Mouse (Mus musculus): ENCODE results near the gene Lce3f. TPM values are rescaled to one million over a fixed set of nuclear protein-coding genes. Genes with fewer than 3 reads are reported as not detected.

Gene Lce3f
- polyA plus RNA-seq, 1 experiment from 2014 or later: not detected

DNA sequence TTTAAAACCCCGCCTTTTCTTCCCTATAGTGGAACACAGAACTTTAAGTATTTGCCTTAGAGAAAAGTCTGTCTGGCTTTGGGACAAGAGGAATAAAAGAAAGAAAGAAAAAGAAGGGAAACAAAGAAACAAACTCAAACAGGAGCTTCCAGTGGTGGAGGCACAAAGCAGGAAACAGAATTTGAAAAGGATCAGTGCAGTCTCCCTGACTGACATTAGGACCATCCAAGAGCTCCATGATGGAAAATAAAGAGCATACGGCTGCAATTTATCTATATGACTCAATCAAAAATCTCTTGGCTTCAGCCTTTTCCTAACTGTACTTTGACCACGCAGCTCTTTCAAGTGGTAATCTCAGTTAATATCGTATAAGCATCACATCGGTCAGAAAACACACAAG lies 22.8 kb downstream of the Lce3f start:
- H3K9ac ChIP-seq (ENCODE audit: low read length): peak overlapping the region; percentile 57
- no peaks in the 10 kb centered on the region for H3K9me3 ChIP-seq (ENCODE audit: control insufficient read depth, low read length)
- H3K27ac ChIP-seq (ENCODE audit: low read depth, low read length): no peak overlapping the region
- no peak for DNase-seq (ENCODE audit: low spot score)
- H3K4me1 ChIP-seq (replicated peaks; ENCODE audit: control insufficient read depth, insufficient read depth, low read length): peaks cover 2% of the 10 kb centered on the region; the same call in 1 of the 2 replicates
- no peaks in the 10 kb centered on the region for H3K27me3 ChIP-seq (ENCODE audit: control insufficient read depth, insufficient read depth, low read length)
- H3K4me2 ChIP-seq (ENCODE audit: low read depth, low read length, severe bottlenecking): peak overlapping the region; percentile 58
- WGBS: 24% methylated on average over 5 of the region's 5 CpGs
- peak overlapping the region; percentile 39 for H3K4me3 ChIP-seq (ENCODE audit: low read depth, low read length)
- H3K36me3 ChIP-seq (ENCODE audit: control insufficient read depth, insufficient read depth, low read length): no peaks in the 10 kb centered on the region
- 0 out of 2 replicates have a peak, but pooled peaks have one; percentile 39 for ATAC-seq (replicated peaks; ENCODE audit: low FRiP score)

- H3K36me3 ChIP-seq (ENCODE audit: control insufficient read depth, insufficient read depth, low read length): no peaks in the 10 kb centered on the region
- ATAC-seq (replicated peaks; ENCODE audit: low FRiP score) (no peak), DNase-seq (ENCODE audit: low spot score) (no peak)
- H3K4me1 ChIP-seq (replicated peaks; ENCODE audit: control insufficient read depth, insufficient read depth, low read length): peaks cover 2% of the 10 kb centered on the region; the same call in 1 of the 2 replicates
- H3K27ac ChIP-seq (ENCODE audit: low read depth, low read length): no peak within 1 kb of the TSS
- peak within 1 kb of the TSS; percentile 58 for H3K4me2 ChIP-seq (ENCODE audit: low read depth, low read length, severe bottlenecking)
- H3K4me3 ChIP-seq (ENCODE audit: low read depth, low read length): peak within 1 kb of the TSS; percentile 39
- peak within 1 kb of the TSS; percentile 57 for H3K9ac ChIP-seq (ENCODE audit: low read length)
- no peaks in the 10 kb centered on the region for H3K27me3 ChIP-seq (ENCODE audit: control insufficient read depth, insufficient read depth, low read length)
- no peaks in the 10 kb centered on the region for H3K9me3 ChIP-seq (ENCODE audit: control insufficient read depth, low read length)
- 57% methylated on average over 3 of the region's 4 CpGs for WGBS
These were observed 23.6 kb downstream of the Lce3f start, which contains the start of gene Crct1 for GRCm38 (mm10) chr3:93015460-93016104. Gene Crct1, minus strand, starts transcription at chr3:93015687.

DNA sequence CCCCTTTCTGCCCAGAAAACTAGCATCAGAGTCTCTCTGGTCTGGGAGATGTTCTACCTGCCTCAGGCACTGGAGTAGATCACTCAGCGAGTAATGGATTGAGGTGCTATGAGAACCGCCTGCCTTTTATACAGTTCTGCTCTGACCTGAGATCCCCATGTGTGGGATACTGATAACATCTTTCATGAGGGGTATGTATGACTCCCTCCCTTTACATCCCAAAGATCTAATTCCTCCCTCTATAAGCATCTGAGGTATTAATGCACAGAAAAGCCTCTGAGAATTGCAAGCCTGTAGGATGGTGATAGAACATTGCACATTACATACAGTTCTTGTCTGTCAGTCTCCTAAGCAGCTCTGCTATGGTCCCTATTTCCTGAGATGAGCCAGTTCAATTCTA lies 26.9 kb downstream of the Lce3f start, which contains the start of gene Lce1m:
Lce1m (minus strand) TSS at position 101 of the 400 bp plus-strand sequence.
- DNase-seq (ENCODE audit: low spot score): no peak

GRCm38 (mm10) chr3:93021171-93021570 lies 29.1 kb downstream of the Lce3f start:
- no peaks in the 10 kb centered on the region for H3K27me3 ChIP-seq (ENCODE audit: control insufficient read depth, insufficient read depth, low read length)
- H3K4me3 ChIP-seq (ENCODE audit: low read depth, low read length): no peak overlapping the region
- ATAC-seq (replicated peaks; ENCODE audit: low FRiP score): no peak
- H3K36me3 ChIP-seq (ENCODE audit: control insufficient read depth, insufficient read depth, low read length): no peaks in the 10 kb centered on the region
- no peak overlapping the region for H3K9ac ChIP-seq (ENCODE audit: low read length)
- no peak overlapping the region for H3K27ac ChIP-seq (ENCODE audit: low read depth, low read length)
- 98% methylated on average over 1 of the region's 1 CpGs for WGBS
- no peak overlapping the region for H3K4me2 ChIP-seq (ENCODE audit: low read depth, low read length, severe bottlenecking)
- no peaks in the 10 kb centered on the region for H3K4me1 ChIP-seq (replicated peaks; ENCODE audit: control insufficient read depth, insufficient read depth, low read length)
- H3K9me3 ChIP-seq (ENCODE audit: control insufficient read depth, low read length): no peaks in the 10 kb centered on the region
- DNase-seq (ENCODE audit: low spot score): no peak

More for the DNA sequence above, 26.9 kb downstream of the Lce3f start, which contains the start of gene Lce1m:
- Histone ChIP-seq H3K27ac (ENCODE audit: low read depth, low read length) (no peak within 1 kb of the TSS), H3K9me3 (ENCODE audit: control insufficient read depth, low read length) (no peaks in the 10 kb centered on the region), H3K4me3 (ENCODE audit: low read depth, low read length) (no peak within 1 kb of the TSS), H3K27me3 (ENCODE audit: control insufficient read depth, insufficient read depth, low read length) (no peaks in the 10 kb centered on the region), H3K36me3 (ENCODE audit: control insufficient read depth, insufficient read depth, low read length) (no peaks in the 10 kb centered on the region), H3K4me1 (replicated peaks; ENCODE audit: control insufficient read depth, insufficient read depth, low read length) (peaks cover 2% of the 10 kb centered on the region; the same call in 1 of the 2 replicates), H3K9ac (ENCODE audit: low read length) (no peak within 1 kb of the TSS), H3K4me2 (ENCODE audit: low read depth, low read length, severe bottlenecking) (no peak within 1 kb of the TSS)
- 96% methylated on average over 2 of the region's 2 CpGs for WGBS
- no peak for ATAC-seq (replicated peaks; ENCODE audit: low FRiP score)

DNA sequence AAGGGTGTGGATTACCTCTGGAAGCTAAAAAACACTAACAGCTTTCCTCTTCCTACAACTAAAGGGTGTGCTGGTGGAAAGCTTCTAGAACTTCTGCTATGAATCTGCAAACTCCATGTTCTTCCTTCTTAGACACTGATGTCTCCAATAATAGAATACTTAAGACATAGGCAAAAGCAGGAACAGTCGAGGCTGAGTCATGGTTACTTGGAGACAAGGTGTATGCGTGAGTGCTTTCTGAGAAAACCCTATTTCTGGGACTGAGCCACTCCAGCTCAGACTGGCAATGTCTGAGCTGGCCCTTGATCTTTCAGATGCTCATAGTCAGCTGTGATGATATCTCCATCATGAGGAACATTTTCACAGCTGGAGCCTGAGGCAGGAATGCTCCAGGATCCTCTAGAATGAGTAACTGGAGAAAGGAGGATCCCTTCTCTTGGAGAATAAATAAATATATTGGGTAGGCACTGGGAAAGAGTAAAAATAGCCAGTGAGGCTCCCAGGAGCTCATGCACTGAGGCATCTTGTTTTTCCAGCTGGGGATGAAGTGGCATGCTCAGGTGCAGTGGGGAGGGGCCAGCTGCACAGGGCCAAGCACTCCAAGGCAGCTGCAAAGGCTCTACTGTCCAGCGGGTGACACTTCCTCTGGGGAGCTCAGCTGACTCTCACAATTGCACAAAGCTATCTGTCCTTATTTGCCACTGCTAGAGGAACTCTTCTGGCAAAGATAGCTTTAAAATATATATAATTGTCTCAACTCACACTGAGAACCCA lies 31.6 kb downstream of the Lce3f start:
- WGBS: 83% methylated on average over 3 of the region's 3 CpGs
- no peaks in the 10 kb centered on the region for H3K36me3 ChIP-seq (ENCODE audit: control insufficient read depth, insufficient read depth, low read length)
- no peak for ATAC-seq (replicated peaks; ENCODE audit: low FRiP score)

GRCm38 (mm10) chr3:93025486-93025885 lies 33.5 kb downstream of the Lce3f start:
- no peak for DNase-seq (ENCODE audit: low spot score)
- H3K9me3 ChIP-seq (ENCODE audit: control insufficient read depth, low read length): no peaks in the 10 kb centered on the region
- H3K4me1 ChIP-seq (replicated peaks; ENCODE audit: control insufficient read depth, insufficient read depth, low read length): no peaks in the 10 kb centered on the region
- H3K27me3 ChIP-seq (ENCODE audit: control insufficient read depth, insufficient read depth, low read length): no peaks in the 10 kb centered on the region
- no peak overlapping the region for H3K27ac ChIP-seq (ENCODE audit: low read depth, low read length)
- no peak for ATAC-seq (replicated peaks; ENCODE audit: low FRiP score)
- 94% methylated on average over 2 of the region's 2 CpGs for WGBS
- H3K36me3 ChIP-seq (ENCODE audit: control insufficient read depth, insufficient read depth, low read length): no peaks in the 10 kb centered on the region
- H3K4me3 ChIP-seq (ENCODE audit: low read depth, low read length): no peak overlapping the region
- H3K9ac ChIP-seq (ENCODE audit: low read length): no peak overlapping the region
- H3K4me2 ChIP-seq (ENCODE audit: low read depth, low read length, severe bottlenecking): no peak overlapping the region

More for the DNA sequence above, 31.6 kb downstream of the Lce3f start:
- Histone ChIP-seq H3K27me3 (ENCODE audit: control insufficient read depth, insufficient read depth, low read length) (no peaks in the 10 kb centered on the region), H3K9me3 (ENCODE audit: control insufficient read depth, low read length) (no peaks in the 10 kb centered on the region), H3K4me2 (ENCODE audit: low read depth, low read length, severe bottlenecking) (no peak overlapping the region), H3K9ac (ENCODE audit: low read length) (no peak overlapping the region), H3K4me3 (ENCODE audit: low read depth, low read length) (no peak overlapping the region), H3K4me1 (replicated peaks; ENCODE audit: control insufficient read depth, insufficient read depth, low read length) (no peaks in the 10 kb centered on the region), H3K27ac (ENCODE audit: low read depth, low read length) (no peak overlapping the region)
- no peak for DNase-seq (ENCODE audit: low spot score)

- no peak overlapping the region for H3K4me3 ChIP-seq (ENCODE audit: low read depth, low read length)
- 58% methylated on average over 5 of the region's 5 CpGs for WGBS
- no peak overlapping the region for H3K4me2 ChIP-seq (ENCODE audit: low read depth, low read length, severe bottlenecking)
- peak; percentile 87 for ATAC-seq (replicated peaks; ENCODE audit: low FRiP score)
- no peak overlapping the region for H3K9ac ChIP-seq (ENCODE audit: low read length)
- no peaks in the 10 kb centered on the region for H3K4me1 ChIP-seq (replicated peaks; ENCODE audit: control insufficient read depth, insufficient read depth, low read length)
- DNase-seq (ENCODE audit: low spot score): no peak
- no peaks in the 10 kb centered on the region for H3K27me3 ChIP-seq (ENCODE audit: control insufficient read depth, insufficient read depth, low read length)
- H3K27ac ChIP-seq (ENCODE audit: low read depth, low read length): no peak overlapping the region
- H3K36me3 ChIP-seq (ENCODE audit: control insufficient read depth, insufficient read depth, low read length): no peaks in the 10 kb centered on the region
- no peaks in the 10 kb centered on the region for H3K9me3 ChIP-seq (ENCODE audit: control insufficient read depth, low read length)
These were observed 39.4 kb downstream of the Lce3f start for GRCm38 (mm10) chr3:93031450-93031849.
